Mouse (Mus musculus) urinary bladder, postnatal 25 days (tissue): ENCODE results near the gene Pde4b.

Experiments
- DNase-seq: peaks from one replicate; pipeline ENCODE4 v3.0.0; 2022; ENCODE audit warnings: low spot score

Pde4b gene

GRCm38 (mm10) chr4:102574666-102575254 is 487.4 kb downstream of the Pde4b start:
- DNase-seq = no peak

DNA sequence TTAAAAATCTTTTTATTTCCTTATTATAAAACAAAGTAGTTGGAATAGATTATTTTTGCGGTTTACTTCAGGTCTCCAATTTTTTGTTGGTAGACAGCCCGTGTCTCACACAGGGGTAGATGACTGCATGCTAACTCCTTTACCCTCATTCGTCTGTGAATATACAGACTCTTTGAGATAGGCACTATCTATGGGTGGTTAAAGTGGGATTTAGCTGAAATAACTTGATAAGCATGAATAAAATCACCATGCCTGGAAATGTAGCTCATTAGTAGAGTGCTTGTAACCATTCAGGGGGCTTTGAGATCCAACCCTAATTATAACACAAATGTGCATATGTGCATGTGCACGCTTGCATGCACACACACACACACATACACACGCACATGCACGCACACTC is 488.8 kb downstream of the Pde4b start:
- no peak for DNase-seq

GRCm38 (mm10) chr4:102577636-102578035 is 490.3 kb downstream of the Pde4b start:
- DNase-seq = no peak

- no peak for DNase-seq
Measured at GRCm38 (mm10) chr4:102579051-102579450, 491.7 kb downstream of the Pde4b start.

DNA sequence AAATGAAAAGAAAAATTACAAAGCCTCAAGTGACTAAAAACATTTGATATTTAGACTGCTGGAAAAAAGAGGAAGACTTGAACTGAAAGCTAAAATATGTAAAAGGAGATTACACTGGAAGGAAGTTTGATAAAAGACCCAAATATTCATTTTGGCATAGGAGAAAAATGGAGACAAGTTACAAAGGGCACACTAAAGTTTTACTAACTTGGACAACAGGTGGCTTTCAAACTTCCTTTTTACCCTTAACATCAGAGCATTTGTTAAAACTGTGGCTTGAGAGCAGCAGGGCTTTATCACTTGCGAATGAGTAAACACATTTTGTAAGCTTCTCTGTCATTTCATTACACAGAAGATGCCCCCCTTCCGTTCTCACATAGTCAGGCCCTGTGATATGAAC is 492.4 kb downstream of the Pde4b start:
- no peak for DNase-seq

DNA sequence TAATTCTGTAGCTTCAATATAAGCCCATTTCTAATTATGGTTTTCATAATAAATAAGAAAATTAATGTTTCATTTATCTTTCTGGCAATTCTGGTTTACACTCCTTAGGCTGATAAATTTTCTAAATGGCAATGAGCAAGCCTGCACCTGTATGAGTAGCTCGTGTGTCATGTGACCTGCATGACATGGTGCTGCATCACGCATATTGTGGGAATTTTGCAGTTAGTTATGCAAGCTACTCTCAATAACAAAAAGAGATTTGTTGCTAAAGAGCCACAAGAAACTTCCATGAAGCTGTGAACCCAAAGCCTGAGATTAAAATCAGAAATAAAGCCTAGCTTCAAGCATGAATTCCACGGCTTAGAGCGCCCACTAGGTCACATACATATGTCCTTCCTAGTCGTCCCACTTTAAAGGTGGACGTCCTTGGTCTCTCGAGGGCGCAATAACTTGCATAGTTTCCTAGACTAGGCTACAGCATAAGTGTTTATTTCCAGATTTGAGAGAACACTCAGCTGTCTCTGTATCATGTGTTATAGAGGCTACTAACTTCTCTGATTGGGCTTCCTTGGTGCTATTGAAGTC is 494.9 kb downstream of the Pde4b start:
- no peak for DNase-seq

GRCm38 (mm10) chr4:102582963-102583362 is 495.6 kb downstream of the Pde4b start:
- no peak for DNase-seq

- no peak for DNase-seq
Measured at GRCm38 (mm10) chr4:102583469-102583868, 496.1 kb downstream of the Pde4b start.

DNA sequence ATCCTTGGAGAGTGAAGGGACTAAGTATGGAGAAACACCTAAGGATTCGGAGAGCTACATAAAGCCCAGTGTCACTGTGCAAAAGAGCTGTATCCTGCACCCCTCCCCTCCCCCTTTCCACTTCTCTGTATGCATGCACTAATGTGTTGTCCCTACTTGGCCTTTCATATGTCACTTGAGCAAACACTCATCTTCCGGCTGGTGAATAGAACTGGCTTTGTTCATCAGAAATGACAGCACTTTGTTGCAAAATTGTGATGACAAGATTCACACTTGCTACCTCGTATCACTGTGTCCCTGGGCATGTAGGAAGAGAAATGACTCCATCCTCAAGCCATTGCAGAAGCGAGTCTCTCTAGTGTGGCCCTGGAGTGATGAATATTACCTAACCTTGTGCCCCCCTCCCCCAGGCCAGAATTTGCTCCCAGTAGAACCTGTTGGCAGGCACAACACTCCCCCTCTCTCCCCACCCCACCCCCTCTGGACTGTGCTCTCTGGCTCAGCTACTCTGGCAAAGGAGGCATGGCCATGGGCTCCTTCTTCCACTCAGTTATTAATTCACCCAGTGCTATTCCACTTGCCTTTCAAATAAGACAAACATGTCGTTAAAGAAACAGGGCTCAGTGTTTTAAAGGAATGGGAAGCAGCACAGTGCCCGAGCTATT is 497.4 kb downstream of the Pde4b start:
- no peak for DNase-seq

DNA sequence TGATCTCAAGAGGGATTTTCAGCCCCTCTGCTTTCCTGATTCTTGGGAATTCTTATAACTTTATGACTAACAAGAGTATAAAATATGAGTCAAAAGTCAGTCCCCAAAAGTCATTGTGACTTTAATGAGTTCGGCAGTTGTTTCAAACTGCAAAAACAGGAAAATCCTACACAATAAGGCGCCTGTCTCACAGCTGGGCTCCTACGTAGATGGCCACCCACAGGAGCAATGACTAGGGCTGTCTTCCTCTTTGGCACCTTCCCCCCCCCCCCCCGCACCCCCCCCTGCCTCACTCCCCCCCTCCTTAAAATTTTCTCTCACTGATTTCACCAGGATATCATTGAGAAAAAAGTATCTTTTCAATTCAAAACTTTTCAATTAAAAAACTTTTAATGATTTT is 498.2 kb downstream of the Pde4b start:
- DNase-seq = no peak

DNA sequence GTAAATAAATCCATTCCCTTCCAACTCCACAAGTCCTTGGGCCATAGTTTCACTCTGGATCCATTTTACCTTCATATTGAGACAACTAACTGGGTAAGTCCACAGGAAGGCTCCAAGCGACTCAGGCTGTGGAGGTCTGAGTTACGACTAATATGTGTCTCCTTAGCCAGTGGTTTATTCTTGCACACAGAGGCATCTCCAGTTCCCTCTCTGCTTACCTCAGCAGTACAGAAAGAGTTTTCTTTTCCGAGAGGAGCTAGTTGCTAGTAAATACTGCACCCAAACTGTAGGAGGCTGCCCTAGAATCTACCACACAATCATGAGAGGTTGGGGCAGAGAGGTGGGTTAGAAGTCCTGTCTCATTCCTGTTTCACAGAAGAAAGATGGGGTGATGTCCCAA is 499.4 kb downstream of the Pde4b start:
- DNase-seq = no peak

GRCm38 (mm10) chr4:102588668-102589455 is 501.5 kb downstream of the Pde4b start:
- no peak for DNase-seq

DNA sequence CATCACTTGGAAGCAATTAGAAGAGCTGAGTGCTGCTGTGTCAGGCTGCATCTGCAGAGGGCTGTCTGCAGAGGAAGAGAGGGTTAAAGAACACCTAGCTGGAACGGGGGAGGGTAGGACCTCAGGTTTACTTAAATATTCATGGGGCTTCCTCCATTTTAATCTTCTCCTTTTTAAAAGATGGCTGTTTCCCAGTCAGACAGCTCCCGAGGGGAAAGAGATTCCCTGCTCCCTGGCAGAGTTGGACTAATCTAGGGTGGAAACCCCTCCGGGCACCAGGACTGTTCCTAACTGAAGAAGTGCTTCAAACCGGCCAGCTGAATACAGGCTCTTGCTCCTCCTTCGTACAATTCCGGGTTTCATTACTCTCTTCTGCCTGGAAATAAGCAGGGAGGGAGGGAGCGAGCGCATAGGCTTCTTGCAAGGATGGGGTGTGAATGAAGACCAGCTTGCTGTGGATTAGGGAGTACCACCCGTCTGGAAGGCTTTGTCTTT is 502.2 kb downstream of the Pde4b start:
- no peak for DNase-seq

- DNase-seq = no peak
Measured at GRCm38 (mm10) chr4:102591798-102592197, 504.5 kb downstream of the Pde4b start.

- DNase-seq = no peak
Measured at GRCm38 (mm10) chr4:102592541-102592940, 505.2 kb downstream of the Pde4b start.

DNA sequence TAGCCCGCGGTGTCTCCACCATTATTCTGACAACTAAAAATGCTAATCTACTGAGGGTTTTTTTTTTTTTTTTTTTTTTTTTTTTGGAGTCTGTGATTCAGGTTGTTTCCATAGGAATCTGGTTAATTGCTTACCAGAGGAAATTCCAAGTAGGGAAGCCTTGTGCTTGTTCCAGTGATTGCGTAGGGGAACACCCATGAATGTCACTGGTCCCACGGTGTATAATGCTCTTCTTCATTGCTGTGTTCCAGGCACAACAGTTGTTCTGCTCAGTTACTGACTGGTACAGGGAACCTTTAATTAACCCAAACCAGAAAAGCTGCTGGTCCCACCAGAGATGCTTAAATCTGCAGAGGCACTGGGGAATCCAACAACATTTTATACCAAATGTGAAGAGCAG is 506.3 kb downstream of the Pde4b start:
- DNase-seq = no peak

GRCm38 (mm10) chr4:102594506-102594905 is 507.2 kb downstream of the Pde4b start:
- DNase-seq = no peak

GRCm38 (mm10) chr4:102603968-102604367 is 516.6 kb downstream of the Pde4b start:
- no peak for DNase-seq

- DNase-seq = no peak
Measured at GRCm38 (mm10) chr4:102605231-102605630, 517.9 kb downstream of the Pde4b start.

GRCm38 (mm10) chr4:102605722-102606341 is 518.5 kb downstream of the Pde4b start:
- no peak for DNase-seq

GRCm38 (mm10) chr4:102606825-102607224 is 519.5 kb downstream of the Pde4b start:
- no peak for DNase-seq

- no peak for DNase-seq
Measured at GRCm38 (mm10) chr4:102607744-102608416, 520.5 kb downstream of the Pde4b start.
